Mouse (Mus musculus) hindbrain, embryonic 16.5 days (tissue): Measurements from ENCODE around the gene Foxp3. TPM values are rescaled to one million over a fixed set of nuclear protein-coding genes. Genes with fewer than 3 reads are reported as not detected.

Experiments used
- ATAC-seq: fragments of 200-750 bp; cut with Nextera tagmentation; 2 replicates; pipeline ENCODE4 v1.8.0; 2017; ENCODE audit warnings: moderate TSS enrichment, moderate library complexity
- H3K27ac ChIP-seq: fragments of 300-500 bp; sonication (generic); 2 replicates; pipeline ENCODE4 v1.5.1; 2014; ENCODE audit warnings: low read depth, mild to moderate bottlenecking, control low read depth, low read length, moderate library complexity
- H3K27me3 ChIP-seq: fragments of 300-500 bp; sonication (generic); replicated peaks from 2 replicates; pipeline ENCODE4 v1.6.1; 2014; ENCODE audit warnings: low read length; ENCODE audit not compliant: control insufficient read depth, insufficient read depth
- H3K36me3 ChIP-seq: fragments of 300-500 bp; sonication (generic); 2 replicates; pipeline ENCODE4 v1.6.1; 2014; ENCODE audit warnings: mild to moderate bottlenecking, low read length, moderate library complexity, mixed read lengths; ENCODE audit not compliant: control insufficient read depth, insufficient read depth
- H3K4me1 ChIP-seq: fragments of 300-500 bp; sonication (generic); 2 replicates; pipeline ENCODE4 v1.6.1; 2014; ENCODE audit warnings: low read depth, low read length; ENCODE audit not compliant: control insufficient read depth, insufficient read depth
- H3K4me2 ChIP-seq: fragments of 300-500 bp; sonication (generic); 2 replicates; pipeline ENCODE4 v1.6.1; 2014; ENCODE audit warnings: mild to moderate bottlenecking, low read length, control low read depth, moderate library complexity
- H3K4me3 ChIP-seq: fragments of 300-500 bp; sonication (generic); 2 replicates; pipeline ENCODE4 v1.5.1; 2014; ENCODE audit warnings: mild to moderate bottlenecking, low read length, control low read depth, moderate library complexity
- H3K9ac ChIP-seq: fragments of 300-500 bp; sonication (generic); 2 replicates; pipeline ENCODE4 v1.6.1; 2014; ENCODE audit warnings: low read depth, mild to moderate bottlenecking, control low read depth, low read length, moderate library complexity
- H3K9me3 ChIP-seq: fragments of 300-500 bp; sonication (generic); 2 replicates; pipeline ENCODE4 v1.6.1; 2014; ENCODE audit warnings: mild to moderate bottlenecking, low read length, moderate library complexity; ENCODE audit not compliant: control insufficient read depth
- WGBS: fragments of 180-500 bp; shearing (Covaris S2); extraction: QIAGEN DNeasy Blood & Tissue Kit; methylation state at CpG from one replicate; pipeline ENCODE4 v1.1.7; 2014; 5-methylcytosine and 5-hydroxymethylcytosine counted together
- polyA plus RNA-seq: library from polyadenylated mRNA; unstranded; fragments of >200 nt; fragmentation: Nextera tagmentation; extraction: Ambion mirVana; gene quantifications from 2 replicates; pipeline ENCODE4 v1.2.1, GENCODE M21; 2015

The Foxp3 gene
- polyA plus RNA-seq, 1 experiment from 2014 or later = 0.18 TPM

- Histone ChIP-seq H3K36me3 (no peaks in the 10 kb centered on the region), H3K9ac (peak within 1 kb of the TSS; percentile 79), H3K9me3 (no peaks in the 10 kb centered on the region), H3K4me3 (peak within 1 kb of the TSS; percentile 61), H3K27me3 (no peaks in the 10 kb centered on the region), H3K4me1 (peaks cover 10% of the 10 kb centered on the region), H3K27ac (peak within 1 kb of the TSS; percentile 95), H3K4me2 (peak within 1 kb of the TSS; percentile 71)
- ATAC-seq = peak; percentile 97
- WGBS = 18% methylated on average over 51 of the region's 65 CpGs
Measured at GRCm38 (mm10) chrX:7574087-7574884, 842 bp downstream of the Foxp3 start, which contains the start of gene Ppp1r3f. Gene Ppp1r3f (minus strand): TSS chrX:7574283.

- 20% methylated on average over 5 of the region's 6 CpGs for WGBS
- peak; percentile 28 for ATAC-seq
- Histone ChIP-seq H3K4me3 (peak overlapping the region; percentile 61), H3K4me1 (peaks cover 10% of the 10 kb centered on the region), H3K27me3 (no peaks in the 10 kb centered on the region), H3K4me2 (peak overlapping the region; percentile 54), H3K27ac (peak overlapping the region; percentile 89), H3K9ac (peak overlapping the region; percentile 51), H3K9me3 (no peaks in the 10 kb centered on the region), H3K36me3 (no peaks in the 10 kb centered on the region)
Measured at GRCm38 (mm10) chrX:7574885-7575231, 1.4 kb downstream of the Foxp3 start.

GRCm38 (mm10) chrX:7581151-7581550 lies 7.7 kb downstream of the Foxp3 start:
- H3K36me3 ChIP-seq = peaks cover 2% of the 10 kb centered on the region; the same call in 1 of the 2 replicates
- H3K4me1 ChIP-seq = no peaks in the 10 kb centered on the region
- H3K27me3 ChIP-seq = no peaks in the 10 kb centered on the region
- no peaks in the 10 kb centered on the region for H3K9me3 ChIP-seq
- no peak overlapping the region for H3K9ac ChIP-seq
- 97% methylated on average over 2 of the region's 2 CpGs for WGBS
- no peak for ATAC-seq
- no peak overlapping the region for H3K4me2 ChIP-seq
- H3K27ac ChIP-seq = no peak overlapping the region
- no peak overlapping the region for H3K4me3 ChIP-seq

GRCm38 (mm10) chrX:7583881-7584280 lies 10.4 kb downstream of the Foxp3 start:
- Histone ChIP-seq H3K4me2 (no peak overlapping the region), H3K27me3 (no peaks in the 10 kb centered on the region), H3K36me3 (peaks cover 2% of the 10 kb centered on the region; the same call in 1 of the 2 replicates), H3K27ac (no peak overlapping the region), H3K4me1 (no peaks in the 10 kb centered on the region), H3K4me3 (no peak overlapping the region), H3K9me3 (no peaks in the 10 kb centered on the region), H3K9ac (no peak overlapping the region)
- WGBS = 95% methylated on average over 11 of the region's 11 CpGs
- ATAC-seq = no peak

- no peak for ATAC-seq
- Histone ChIP-seq H3K9ac (no peak overlapping the region), H3K4me2 (no peak overlapping the region), H3K4me3 (no peak overlapping the region), H3K4me1 (no peaks in the 10 kb centered on the region), H3K36me3 (peaks cover 4% of the 10 kb centered on the region; the same call in 1 of the 2 replicates), H3K9me3 (no peaks in the 10 kb centered on the region), H3K27me3 (no peaks in the 10 kb centered on the region), H3K27ac (no peak overlapping the region)
- 78% methylated on average over 3 of the region's 5 CpGs for WGBS
Measured at GRCm38 (mm10) chrX:7586356-7586755, 12.9 kb downstream of the Foxp3 start.

- no peak overlapping the region for H3K9ac ChIP-seq
- no peak overlapping the region for H3K4me3 ChIP-seq
- no peaks in the 10 kb centered on the region for H3K27me3 ChIP-seq
- H3K9me3 ChIP-seq = no peaks in the 10 kb centered on the region
- ATAC-seq = no peak
- no peak overlapping the region for H3K4me2 ChIP-seq
- H3K36me3 ChIP-seq = peaks cover 8% of the 10 kb centered on the region; the same call in 1 of the 2 replicates
- no peak overlapping the region for H3K27ac ChIP-seq
- H3K4me1 ChIP-seq = no peaks in the 10 kb centered on the region
- WGBS = 79% methylated on average over 8 of the region's 9 CpGs
Measured at GRCm38 (mm10) chrX:7595371-7595770, 21.9 kb downstream of the Foxp3 start.

GRCm38 (mm10) chrX:7604004-7604403 lies 30.6 kb downstream of the Foxp3 start:
- no peak overlapping the region for H3K4me3 ChIP-seq
- 86% methylated on average over 7 of the region's 7 CpGs for WGBS
- ATAC-seq = no peak
- no peaks in the 10 kb centered on the region; the same call in 1 of the 2 replicates for H3K4me1 ChIP-seq
- H3K36me3 ChIP-seq = peaks cover 2% of the 10 kb centered on the region; the same call in 1 of the 2 replicates
- H3K27me3 ChIP-seq = no peaks in the 10 kb centered on the region
- H3K9ac ChIP-seq = no peak overlapping the region
- no peaks in the 10 kb centered on the region for H3K9me3 ChIP-seq
- H3K4me2 ChIP-seq = no peak overlapping the region
- no peak overlapping the region for H3K27ac ChIP-seq

GRCm38 (mm10) chrX:7604879-7605574 lies 31.6 kb downstream of the Foxp3 start, which contains the start of gene Ccdc22:
Gene Ccdc22 (minus strand): TSS chrX:7605517.
- WGBS = 15% methylated on average over 28 of the region's 28 CpGs
- peak within 1 kb of the TSS; percentile 50 for H3K4me3 ChIP-seq
- H3K36me3 ChIP-seq = no peaks in the 10 kb centered on the region
- peak; percentile 93 for ATAC-seq
- peak within 1 kb of the TSS; percentile 64 for H3K9ac ChIP-seq
- peak within 1 kb of the TSS; percentile 54; the same call in 1 of the 2 replicates for H3K27ac ChIP-seq
- no peaks in the 10 kb centered on the region for H3K27me3 ChIP-seq
- H3K9me3 ChIP-seq = no peaks in the 10 kb centered on the region
- peak within 1 kb of the TSS; percentile 59 for H3K4me2 ChIP-seq
- peaks cover 2% of the 10 kb centered on the region; the same call in 1 of the 2 replicates for H3K4me1 ChIP-seq

- H3K36me3 ChIP-seq = no peaks in the 10 kb centered on the region
- peaks cover 2% of the 10 kb centered on the region; the same call in 1 of the 2 replicates for H3K4me1 ChIP-seq
- H3K9ac ChIP-seq = no peak overlapping the region
- 49% methylated on average over 8 of the region's 8 CpGs for WGBS
- H3K4me3 ChIP-seq = no peak overlapping the region
- peak overlapping the region; percentile 12; the same call in 1 of the 2 replicates for H3K4me2 ChIP-seq
- no peaks in the 10 kb centered on the region for H3K27me3 ChIP-seq
- H3K27ac ChIP-seq = no peak overlapping the region
- peak; percentile 38; the same call in 1 of the 2 replicates for ATAC-seq
- H3K9me3 ChIP-seq = no peaks in the 10 kb centered on the region
Measured at GRCm38 (mm10) chrX:7605575-7605941, 32.1 kb downstream of the Foxp3 start.
